Mouse (Mus musculus) liver, embryonic 11.5 days (tissue): ENCODE measurements around the gene Lingo1. TPM values are rescaled to one million over a fixed set of nuclear protein-coding genes. Genes with fewer than 3 reads are reported as not detected.

ENCODE experiments used
- ATAC-seq: fragments of 200-750 bp; cut with Nextera tagmentation; replicated peaks from 2 replicates; pipeline ENCODE4 v1.8.0; 2017; ENCODE audit warnings: moderate number of reproducible peaks, mild to moderate bottlenecking, moderate TSS enrichment, moderate library complexity; ENCODE audit not compliant: low FRiP score
- DNase-seq: peaks from one replicate; pipeline ENCODE4 v3.0.0-alpha.2; 2017; ENCODE audit warnings: low spot score
- H3K27ac ChIP-seq: fragments of 300-500 bp; sonication (generic); 2 replicates; pipeline ENCODE4 v1.5.1; 2014; ENCODE audit warnings: mild to moderate bottlenecking, low read depth, low read length, control low read depth
- H3K27me3 ChIP-seq: fragments of 300-500 bp; sonication (generic); replicated peaks from 2 replicates; pipeline ENCODE4 v1.6.1; 2014; ENCODE audit warnings: low read length, mixed read lengths; ENCODE audit not compliant: control insufficient read depth, insufficient read depth
- H3K36me3 ChIP-seq: fragments of 300-500 bp; sonication (generic); 2 replicates; pipeline ENCODE4 v1.6.1; 2014; ENCODE audit warnings: mild to moderate bottlenecking, low read length, moderate library complexity, mixed read lengths; ENCODE audit not compliant: control insufficient read depth, insufficient read depth
- H3K4me1 ChIP-seq: fragments of 300-500 bp; sonication (generic); replicated peaks from 2 replicates; pipeline ENCODE4 v1.6.1; 2014; ENCODE audit warnings: low read length, mixed read lengths; ENCODE audit not compliant: control insufficient read depth, insufficient read depth
- H3K4me2 ChIP-seq: fragments of 300-500 bp; sonication (generic); 2 replicates; pipeline ENCODE4 v1.6.1; 2014; ENCODE audit warnings: mild to moderate bottlenecking, control low read depth, moderate library complexity
- H3K4me3 ChIP-seq: fragments of 300-500 bp; sonication (generic); 2 replicates; pipeline ENCODE4 v1.5.1; 2014; ENCODE audit warnings: low read depth, low read length, control low read depth
- H3K9ac ChIP-seq: fragments of 300-500 bp; sonication (generic); 2 replicates; pipeline ENCODE4 v1.6.1; 2014; ENCODE audit warnings: low read depth, low read length, control low read depth
- H3K9me3 ChIP-seq: fragments of 300-500 bp; sonication (generic); 2 replicates; pipeline ENCODE4 v1.6.1; 2016; ENCODE audit warnings: low read length, inconsistent platforms, mixed read lengths; ENCODE audit not compliant: control insufficient read depth
- WGBS: fragments of 180-500 bp; shearing (Covaris S2); extraction: QIAGEN DNeasy Blood & Tissue Kit; methylation state at CpG from one replicate; pipeline ENCODE4 v1.1.7; 2014; 5-methylcytosine and 5-hydroxymethylcytosine counted together
- polyA plus RNA-seq: library from polyadenylated mRNA; unstranded; fragments of >200 nt; fragmentation: Nextera tagmentation; extraction: Ambion mirVana; gene quantifications from 2 replicates; pipeline ENCODE4 v1.2.1, GENCODE M21; 2014

Gene Lingo1
- polyA plus RNA-seq, 1 experiment from 2014 or later, result 2.6 TPM

GRCm38 (mm10) chr9:56572534-56573479 lies 223.5 kb downstream of the Lingo1 start:
- WGBS, result 59% methylated on average over 23 of the region's 23 CpGs
- ATAC-seq (no peak), DNase-seq (no peak)
- H3K4me3 ChIP-seq, result no peak overlapping the region
- H3K9ac ChIP-seq, result no peak overlapping the region
- H3K27me3 ChIP-seq, result no peaks in the 10 kb centered on the region; the same call in 1 of the 2 replicates
- no peaks in the 10 kb centered on the region for H3K4me1 ChIP-seq
- no peaks in the 10 kb centered on the region for H3K36me3 ChIP-seq
- H3K27ac ChIP-seq, result no peak overlapping the region; the same call in 1 of the 2 replicates
- H3K4me2 ChIP-seq, result no peak overlapping the region; the same call in 1 of the 2 replicates
- H3K9me3 ChIP-seq, result no peaks in the 10 kb centered on the region

Other genes with a start within 250 kb of the Lingo1 start
- gene Odf3l1, start 68.2 kb upstream of the Lingo1 start, polyA plus RNA-seq, result 0.17 TPM in 1 of 2 replicates, not detected in the other
- 1.1 and 1.3 TPM in 2 replicates for gene Cspg4, start 68.6 kb upstream of the Lingo1 start, polyA plus RNA-seq
- gene Snx33, start 131.9 kb upstream of the Lingo1 start, polyA plus RNA-seq, result 3.8 and 3.9 TPM in 2 replicates
- 105 and 110 TPM in 2 replicates for gene Imp3, start 141.0 kb upstream of the Lingo1 start, polyA plus RNA-seq
- 21.7 and 22.6 TPM in 2 replicates for gene Snupn, start 154.4 kb upstream of the Lingo1 start, polyA plus RNA-seq
- 14.0 and 14.8 TPM in 2 replicates for gene Ptpn9, start 198.5 kb upstream of the Lingo1 start, polyA plus RNA-seq